Mouse (Mus musculus) inflammation-experienced regulatory T-cells, adult 6 months (primary cell): Measurements from ENCODE around the gene Dnase1l3. TPM values are rescaled to one million over a fixed set of nuclear protein-coding genes. Genes with fewer than 3 reads are reported as not detected.

Experiments used
- ATAC-seq: one replicate; pipeline ENCODE4 v1.8.0; 2017
- polyA plus RNA-seq, 3 experiments: library from polyadenylated mRNA; unstranded; fragments of 100-300 nt; shearing (Covaris generic); gene quantifications; one replicate each; pipeline ENCODE4 v1.2.1; 2017

The Dnase1l3 gene
- polyA plus RNA-seq, 3 experiments from 2014 or later: 3.2 to 23.9 (median 7.7) TPM

DNA sequence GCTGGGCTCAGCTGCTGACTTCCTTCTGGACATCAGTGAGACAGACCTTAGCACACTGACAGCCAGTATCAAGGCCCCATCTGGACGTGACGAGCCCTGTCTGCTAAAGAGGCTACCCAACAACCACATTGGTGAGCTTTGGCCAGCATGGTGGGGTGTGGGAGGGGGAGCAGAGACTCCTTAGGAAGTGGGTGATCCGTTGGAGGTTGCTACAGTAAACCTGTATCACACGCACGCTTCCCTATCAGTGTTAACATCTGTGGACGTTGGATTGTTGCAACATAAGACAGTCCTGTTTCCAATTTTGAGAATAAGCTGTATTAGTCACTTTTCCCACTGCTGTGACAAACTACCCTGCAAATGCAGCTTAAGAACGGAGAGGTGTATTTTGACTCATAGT is 65.3 kb downstream of the Dnase1l3 start:
- ATAC-seq: no peak

DNA sequence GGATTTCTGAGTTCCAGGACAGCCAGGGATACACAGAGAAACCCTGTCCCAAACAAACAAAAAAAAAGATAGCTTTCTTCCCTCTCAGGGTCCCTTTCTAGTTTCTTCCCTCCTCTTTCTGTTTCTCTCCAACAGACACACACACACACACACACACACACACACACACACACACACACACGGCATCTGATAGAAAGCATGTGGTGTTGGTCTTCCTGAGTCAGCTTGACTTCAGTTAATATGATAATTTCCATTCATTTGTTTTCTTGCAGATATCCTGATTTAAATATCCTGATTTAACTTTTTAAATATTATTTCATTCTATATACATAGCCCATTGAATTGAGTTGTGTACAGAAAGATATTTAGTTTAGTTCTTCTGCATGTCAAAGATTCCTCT is 66.0 kb downstream of the Dnase1l3 start:
- ATAC-seq: no peak

DNA sequence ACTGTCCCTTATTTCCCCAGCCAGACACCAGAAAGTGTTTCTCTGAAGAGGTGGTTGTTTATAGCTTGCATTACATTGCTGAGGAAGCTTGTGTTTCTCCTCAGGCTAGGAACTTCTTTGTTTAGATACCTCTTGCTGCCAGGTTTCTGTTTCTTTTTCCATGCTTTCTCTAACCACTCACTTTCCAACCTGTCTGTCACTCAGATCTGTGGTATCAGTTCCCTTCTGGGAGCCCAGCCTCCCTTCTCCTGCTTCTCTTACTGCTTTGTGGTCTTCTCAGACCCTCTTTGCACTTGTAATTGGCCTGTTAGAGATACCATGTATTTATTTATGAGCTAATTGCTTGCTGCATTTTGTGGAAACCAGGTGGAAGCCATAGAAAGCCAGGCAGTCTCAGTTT is 70.7 kb downstream of the Dnase1l3 start:
- no peak for ATAC-seq

DNA sequence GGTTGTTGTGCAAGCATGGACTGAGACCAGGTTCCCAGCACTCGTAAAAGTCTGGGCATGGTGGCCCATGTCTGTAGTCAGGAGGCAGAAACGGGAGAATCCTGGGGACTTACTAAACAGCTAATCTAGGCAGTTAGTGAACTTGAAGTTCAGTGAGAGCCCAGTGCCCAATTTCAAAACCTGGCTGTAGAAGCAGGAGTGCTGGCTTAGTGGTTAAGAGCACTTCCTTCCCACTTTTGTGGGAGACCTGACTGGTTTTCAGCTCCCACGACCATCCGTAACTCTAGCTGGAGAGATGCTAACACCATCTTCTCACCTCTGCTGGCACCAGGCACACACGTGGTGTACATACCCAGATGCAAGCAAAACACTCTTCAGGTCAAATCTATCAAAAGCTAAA is 72.9 kb downstream of the Dnase1l3 start:
- ATAC-seq: no peak

DNA sequence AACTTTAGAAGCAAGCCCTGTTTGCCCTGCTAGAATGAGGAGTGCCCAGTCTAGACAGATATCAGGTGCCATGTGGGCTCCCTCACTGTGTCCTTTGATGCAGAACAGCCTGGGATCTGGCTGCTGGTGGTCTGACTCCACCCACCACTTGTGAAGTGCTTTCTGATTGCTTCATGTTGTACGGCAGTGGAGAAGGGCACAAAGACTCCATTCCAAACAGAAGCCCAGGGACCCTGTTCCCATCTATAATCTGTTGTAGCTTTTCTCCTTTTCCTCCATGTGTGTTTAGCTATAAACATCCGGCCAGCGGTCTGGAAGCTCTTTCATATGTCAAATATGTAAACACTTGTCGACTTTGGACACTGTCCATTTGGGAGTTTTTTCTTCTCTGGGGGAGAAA is 74.5 kb downstream of the Dnase1l3 start:
- ATAC-seq: no peak

DNA sequence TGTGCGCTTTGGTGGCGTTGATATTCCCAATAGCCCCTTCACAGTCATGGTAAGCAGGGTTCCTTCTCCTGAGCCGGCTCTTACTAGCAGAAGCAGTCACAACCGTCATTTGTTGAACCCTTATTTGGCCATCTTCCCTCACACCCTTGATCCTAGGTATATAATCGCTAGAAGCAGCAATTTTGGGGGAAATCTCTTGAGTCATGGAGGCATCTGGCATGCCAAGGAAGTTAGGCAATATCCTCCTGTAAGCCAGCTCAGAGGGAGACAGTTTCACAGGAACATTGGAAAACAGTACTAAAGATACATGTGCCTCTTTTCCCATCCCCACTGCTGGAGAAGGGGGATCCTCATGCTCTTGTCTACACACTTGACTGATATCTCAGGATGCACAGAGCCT is 75.1 kb downstream of the Dnase1l3 start:
- no peak for ATAC-seq

DNA sequence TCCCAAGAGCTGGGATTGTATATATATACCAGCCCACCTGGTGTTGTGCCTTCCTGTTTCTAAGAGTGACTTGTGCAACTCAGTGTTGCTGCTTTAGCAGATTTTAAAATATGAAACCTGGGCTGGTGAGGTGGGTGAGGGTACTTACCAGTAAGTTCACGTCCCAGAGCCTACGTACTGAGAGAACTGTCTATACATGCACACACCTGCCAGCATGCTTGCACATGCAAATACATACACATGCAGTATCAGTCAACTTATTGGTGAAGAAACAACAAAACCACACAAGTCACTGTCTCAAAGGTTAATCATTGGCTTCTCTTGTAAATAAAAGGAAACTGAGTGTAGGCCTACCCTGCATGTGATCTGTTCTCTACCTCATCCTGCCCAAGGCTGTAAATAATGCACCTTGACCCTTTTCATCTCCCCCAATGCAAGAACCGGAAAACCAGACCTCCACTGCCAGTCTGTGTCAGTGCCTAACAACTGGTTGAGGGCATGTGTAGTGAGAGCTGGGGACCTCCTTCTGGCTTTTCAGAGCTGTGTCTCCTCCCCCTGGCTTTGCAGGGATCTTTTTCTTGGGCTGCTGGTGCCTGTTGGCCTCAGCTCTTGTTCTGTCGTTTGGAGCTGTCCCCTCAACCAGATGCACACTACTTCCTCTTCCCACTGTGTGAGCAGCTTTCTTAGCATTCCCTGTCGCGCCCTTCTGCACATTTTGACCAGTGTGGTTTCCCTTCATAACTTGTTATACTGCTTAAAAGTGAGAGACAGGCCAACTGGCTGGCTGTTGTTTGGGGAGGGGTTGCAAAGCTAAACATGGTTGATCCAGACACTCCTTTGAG is 76.0 kb downstream of the Dnase1l3 start:
- ATAC-seq: no peak

Other genes with a start within 250 kb of the Dnase1l3 start
- gene Gm26661, start 203.0 kb downstream of the Dnase1l3 start, polyA plus RNA-seq: not detected
- gene Flnb, start 176.6 kb downstream of the Dnase1l3 start, polyA plus RNA-seq: 10 to 100 TPM in 1 of 3 experiments, 1 to 10 TPM in 2; 5.4 to 11.4 (median 6.1) TPM
- not detected for gene Gm45521, start 37.3 kb downstream of the Dnase1l3 start, polyA plus RNA-seq
- 10 to 100 TPM; 22.1 to 32.7 (median 24.1) TPM for gene Abhd6, start 8.3 kb upstream of the Dnase1l3 start, polyA plus RNA-seq
- 10 to 100 TPM; 28.2 to 41.6 (median 36.0) TPM for gene Rpp14, start 85.8 kb upstream of the Dnase1l3 start, polyA plus RNA-seq
- gene Pxk, start 103.6 kb upstream of the Dnase1l3 start, polyA plus RNA-seq: 10 to 100 TPM; 31.7 to 38.5 (median 32.9) TPM
- gene Pdhb, start 178.5 kb upstream of the Dnase1l3 start, polyA plus RNA-seq: 100 to 1,000 TPM; 127 to 152 (median 143) TPM
- 1 to 10 TPM; 1.9 to 3.6 (median 3.0) TPM for gene Kctd6, start 219.6 kb upstream of the Dnase1l3 start, polyA plus RNA-seq